Mouse (Mus musculus): Measurements from ENCODE around the gene Chd5. TPM values are rescaled to one million over a fixed set of nuclear protein-coding genes. Genes with fewer than 3 reads are reported as not detected.

The Chd5 gene
- total RNA-seq, 2 experiments from 2014 or later = not detected

- no peak for ATAC-seq (replicated peaks; ENCODE audit: low FRiP score, low TSS enrichment, poor library complexity, severe bottlenecking)
Measured at GRCm38 (mm10) chr4:152418229-152419060, 80.0 kb downstream of the Chd5 start.

DNA sequence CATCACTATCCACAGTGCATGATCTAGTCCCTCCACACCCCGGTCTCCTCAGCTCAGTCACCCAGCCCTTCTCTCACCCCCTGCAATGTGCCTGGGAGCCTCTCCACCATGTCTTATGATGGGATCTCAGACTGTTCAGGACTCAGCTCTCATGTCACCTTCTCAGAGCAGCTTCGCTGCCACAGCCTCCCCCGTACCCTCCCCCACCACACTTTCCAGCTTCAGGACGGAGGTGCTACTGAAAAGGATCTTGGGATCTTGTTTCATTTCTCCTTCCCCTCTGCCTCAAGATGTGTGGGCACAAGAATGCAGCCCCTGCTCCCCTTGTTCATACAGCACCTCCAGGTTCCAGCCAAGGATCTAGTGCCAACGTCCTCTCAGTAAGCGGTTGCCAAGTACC lies 85.1 kb downstream of the Chd5 start:
- no peak for ATAC-seq (replicated peaks; ENCODE audit: low FRiP score, low TSS enrichment, poor library complexity, severe bottlenecking)

GRCm38 (mm10) chr4:152424341-152424740 lies 85.9 kb downstream of the Chd5 start:
- 0 out of 2 replicates have a peak, but pooled peaks have one; percentile 33 for ATAC-seq (replicated peaks; ENCODE audit: low FRiP score, low TSS enrichment, poor library complexity, severe bottlenecking)

GRCm38 (mm10) chr4:152424922-152425321 lies 86.5 kb downstream of the Chd5 start:
- no peak for ATAC-seq (replicated peaks; ENCODE audit: low FRiP score, low TSS enrichment, poor library complexity, severe bottlenecking)

- ATAC-seq (replicated peaks; ENCODE audit: low FRiP score, low TSS enrichment, poor library complexity, severe bottlenecking) = no peak
Measured at GRCm38 (mm10) chr4:152428259-152428658, 89.8 kb downstream of the Chd5 start.

DNA sequence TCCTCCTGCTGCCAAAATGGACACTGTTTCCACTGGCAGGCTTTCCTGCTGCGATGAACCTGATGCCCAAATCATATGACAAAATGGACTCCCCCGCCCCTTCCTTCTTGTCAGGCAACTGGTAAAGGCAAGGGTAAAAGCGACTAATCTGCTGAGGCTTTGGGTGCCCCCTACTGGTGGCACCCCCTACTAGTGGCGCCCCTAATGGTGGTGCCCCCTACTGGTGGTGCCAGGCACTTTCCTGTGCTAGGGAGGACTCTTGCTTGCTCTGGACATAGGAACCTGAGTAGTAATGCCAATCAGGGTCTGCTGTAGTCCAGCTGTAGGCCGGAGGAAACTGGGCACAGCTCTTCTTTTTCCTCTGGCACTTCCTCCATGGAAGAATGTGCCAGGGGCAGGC lies 93.9 kb downstream of the Chd5 start:
- ATAC-seq (replicated peaks; ENCODE audit: low FRiP score, low TSS enrichment, poor library complexity, severe bottlenecking) = 0 out of 2 replicates have a peak, but pooled peaks have one; percentile 29

DNA sequence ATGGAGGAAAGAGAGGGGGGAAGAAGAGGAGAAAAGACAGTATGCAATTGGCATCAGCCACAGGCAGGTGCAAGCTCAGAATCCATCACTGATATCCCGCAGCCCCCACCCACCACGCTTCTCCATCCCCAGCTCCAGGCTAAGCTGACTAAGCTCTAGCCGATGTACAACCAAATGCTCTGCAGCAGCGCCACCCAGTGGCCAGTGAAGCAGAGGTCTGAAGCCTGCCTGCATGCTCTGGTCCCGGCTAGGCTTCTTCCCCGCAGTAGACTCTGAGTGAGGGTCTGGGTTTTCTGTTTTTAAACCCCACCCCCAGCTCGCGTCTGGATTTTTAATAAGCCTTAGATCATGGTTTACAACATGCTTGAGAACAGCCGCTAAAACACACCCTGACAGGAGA lies 96.4 kb downstream of the Chd5 start:
- peak; percentile 83 for ATAC-seq (replicated peaks; ENCODE audit: low FRiP score, low TSS enrichment, poor library complexity, severe bottlenecking)

DNA sequence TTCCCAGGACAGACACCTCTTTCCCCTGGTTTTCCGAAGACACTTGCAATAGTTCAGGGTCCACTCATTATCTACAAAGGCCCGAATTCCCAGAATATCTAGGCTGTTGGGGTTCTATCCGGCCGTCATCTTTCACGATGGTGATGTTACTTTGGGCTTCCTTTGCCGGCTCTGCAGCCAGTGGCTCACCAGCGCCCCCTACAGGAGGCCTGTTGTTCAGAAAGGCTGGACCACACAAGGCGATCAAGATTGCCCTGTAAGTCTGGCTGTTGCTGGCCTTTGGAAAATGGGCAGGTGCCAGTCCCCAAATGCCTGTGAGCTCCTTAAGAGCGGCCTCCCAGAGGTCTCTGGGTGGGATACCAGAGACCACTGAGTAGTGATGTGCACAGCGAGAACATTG lies 96.8 kb downstream of the Chd5 start:
- ATAC-seq (replicated peaks; ENCODE audit: low FRiP score, low TSS enrichment, poor library complexity, severe bottlenecking) = peak; percentile 58

Other genes with a start within 250 kb of the Chd5 start
- not detected in 2 replicates for gene Tnfrsf25, start 222.7 kb upstream of the Chd5 start, total RNA-seq (2014; fragmentation: Nextera tagmentation)
- gene Tnfrsf25, start 222.7 kb upstream of the Chd5 start, total RNA-seq (2017) = not detected in 2 replicates
- 2.9 and 5.7 TPM in 2 replicates for gene Espn, start 186.3 kb upstream of the Chd5 start, total RNA-seq (2014; fragmentation: Nextera tagmentation)
- 2.2 and 3.1 TPM in 2 replicates for gene Espn, start 186.3 kb upstream of the Chd5 start, total RNA-seq (2017)
- gene Hes2, start 179.8 kb upstream of the Chd5 start, total RNA-seq (2014; fragmentation: Nextera tagmentation) = 0.35 TPM in 1 of 2 replicates, not detected in the other
- gene Hes2, start 179.8 kb upstream of the Chd5 start, total RNA-seq (2017) = not detected in 2 replicates
- gene Acot7, start 160.5 kb upstream of the Chd5 start, total RNA-seq (2014; fragmentation: Nextera tagmentation) = 33.8 and 42.9 TPM in 2 replicates
- 25.3 and 38.1 TPM in 2 replicates for gene Acot7, start 160.5 kb upstream of the Chd5 start, total RNA-seq (2017)
- not detected in 2 replicates for gene Gpr153, start 64.4 kb upstream of the Chd5 start, total RNA-seq (2014; fragmentation: Nextera tagmentation)
- not detected in 2 replicates for gene Gpr153, start 64.4 kb upstream of the Chd5 start, total RNA-seq (2017)
- gene Hes3, start 47.0 kb upstream of the Chd5 start, total RNA-seq (2014; fragmentation: Nextera tagmentation) = not detected in 2 replicates
- not detected in 2 replicates for gene Hes3, start 47.0 kb upstream of the Chd5 start, total RNA-seq (2017)
- gene Icmt, start 41.4 kb upstream of the Chd5 start, total RNA-seq (2014; fragmentation: Nextera tagmentation) = 23.1 and 26.7 TPM in 2 replicates
- gene Icmt, start 41.4 kb upstream of the Chd5 start, total RNA-seq (2017) = 12.6 and 12.9 TPM in 2 replicates
- gene Rnf207, start 19.7 kb upstream of the Chd5 start, total RNA-seq (2014; fragmentation: Nextera tagmentation) = not detected in 2 replicates
- 0.38 TPM in 1 of 2 replicates, not detected in the other for gene Rnf207, start 19.7 kb upstream of the Chd5 start, total RNA-seq (2017)
- gene Rpl22, start 12.9 kb upstream of the Chd5 start, total RNA-seq (2014; fragmentation: Nextera tagmentation) = 2,168 and 2,467 TPM in 2 replicates
- gene Rpl22, start 12.9 kb upstream of the Chd5 start, total RNA-seq (2017) = 3,890 and 4,556 TPM in 2 replicates
- 0.61 TPM in 1 of 2 replicates, not detected in the other for gene Nphp4, start 138.1 kb downstream of the Chd5 start, total RNA-seq (2014; fragmentation: Nextera tagmentation)
- 0.19 TPM in 1 of 2 replicates, not detected in the other for gene Nphp4, start 138.1 kb downstream of the Chd5 start, total RNA-seq (2017)
- 42.5 and 57.5 TPM in 2 replicates for gene Kcnab2, start 139.2 kb downstream of the Chd5 start, total RNA-seq (2014; fragmentation: Nextera tagmentation)
- 59.7 and 75.3 TPM in 2 replicates for gene Kcnab2, start 139.2 kb downstream of the Chd5 start, total RNA-seq (2017)

Data from megakaryocyte-erythroid progenitor cell, adult 5-6 weeks (primary cell).